Mouse (Mus musculus): Measurements from ENCODE around the gene Prune2.

GRCm38 (mm10) chr19:17252845-17253244 lies 296.9 kb downstream of the Prune2 start:
- TF ChIP-seq CTCF (IDR thresholded peaks at IDR 0.05; ENCODE audit: control insufficient read depth, insufficient read depth, low read length) (no peak), POLR2A (IDR thresholded peaks at IDR 0.05; ENCODE audit: borderline replicate concordance, control insufficient read depth, low read depth, low read length) (no peak)

Measured in bone marrow, adult 2 months (tissue).